Mouse (Mus musculus) kidney, adult 2 months (tissue): Measurements from ENCODE around the gene Krtap7-1. TPM values are rescaled to one million over a fixed set of nuclear protein-coding genes. Genes with fewer than 3 reads are reported as not detected.

Experiments used
- DNase-seq: peaks from one replicate; pipeline ENCODE4 v3.0.0; 2021
- H3K27ac ChIP-seq: fragments of 200-500 bp; 2 replicates; pipeline ENCODE4 v1.5.1; 2012; ENCODE audit warnings: low read depth, low read length, control low read depth, inconsistent platforms; ENCODE audit not compliant: insufficient read depth
- H3K27me3 ChIP-seq: fragments of 200-500 bp; replicated peaks from 2 replicates; pipeline ENCODE4 v1.6.1; 2012; ENCODE audit warnings: mild to moderate bottlenecking, moderate library complexity, low read length, inconsistent platforms; ENCODE audit not compliant: control insufficient read depth, insufficient read depth
- H3K36me3 ChIP-seq: fragments of 200-500 bp; 2 replicates; pipeline ENCODE4 v1.6.1; 2012; ENCODE audit warnings: mild to moderate bottlenecking, moderate library complexity, low read length, inconsistent platforms; ENCODE audit not compliant: control insufficient read depth, insufficient read depth
- H3K4me1 ChIP-seq: fragments of 200-500 bp; 2 replicates; pipeline ENCODE4 v1.6.1; 2011; ENCODE audit warnings: low read length; ENCODE audit not compliant: control insufficient read depth, insufficient read depth
- H3K4me3 ChIP-seq: fragments of 200-500 bp; 2 replicates; pipeline ENCODE4 v1.5.1; 2011; ENCODE audit warnings: mild to moderate bottlenecking, low read depth, low read length, control low read depth; ENCODE audit not compliant: insufficient read depth
- CTCF ChIP-seq: fragments of 200-500 bp; conservative IDR thresholded peaks from 2 replicates; pipeline ENCODE4 v1.5.1; 2011; ENCODE audit warnings: low read depth, mild to moderate bottlenecking, control low read depth, low read length, moderate library complexity, mixed read lengths; ENCODE audit not compliant: insufficient read depth, insufficient read length
- POLR2A ChIP-seq: fragments of 200-500 bp; IDR thresholded peaks from one replicate; pipeline ENCODE4 v1.6.1; 2011; ENCODE audit warnings: low read depth, low read length, control low read depth
- WGBS: fragments of 180-500 bp; shearing (Covaris S2); methylation state at CpG from one replicate; pipeline ENCODE4 v1.1.7; 2018; 5-methylcytosine and 5-hydroxymethylcytosine counted together
- polyA plus RNA-seq: library from polyadenylated mRNA; depleted of rRNA; stranded (reverse); fragments of >200 nt; gene quantifications from 2 replicates; pipeline ENCODE4 v1.2.3, GENCODE M21; 2012; rRNA removed

Krtap7-1 gene
- polyA plus RNA-seq, 1 experiment: not detected

GRCm38 (mm10) chr16:89495394-89496153 is 12.5 kb downstream of the Krtap7-1 start:
- WGBS: 78% methylated on average over 7 of the region's 7 CpGs
- H3K27ac ChIP-seq: no peak overlapping the region
- no peaks in the 10 kb centered on the region for H3K27me3 ChIP-seq
- DNase-seq: no peak
- no peak for TF ChIP-seq CTCF
- TF ChIP-seq POLR2A: no peak
- H3K4me1 ChIP-seq: no peaks in the 10 kb centered on the region
- H3K36me3 ChIP-seq: no peaks in the 10 kb centered on the region
- no peak overlapping the region for H3K4me3 ChIP-seq

GRCm38 (mm10) chr16:89487852-89488251 is 20.3 kb downstream of the Krtap7-1 start, which contains the start of gene Krtap8-1:
Krtap8-1 (minus strand) TSS chr16:89487952.
- no peak within 1 kb of the TSS for H3K27ac ChIP-seq
- H3K36me3 ChIP-seq: no peaks in the 10 kb centered on the region
- WGBS: 87% methylated on average over 7 of the region's 7 CpGs

GRCm38 (mm10) chr16:89477679-89478314 is 30.3 kb downstream of the Krtap7-1 start:
- H3K27ac ChIP-seq: no peak overlapping the region
- TF ChIP-seq CTCF (no peak), POLR2A (no peak)

More at GRCm38 (mm10) chr16:89487852-89488251, 20.3 kb downstream of the Krtap7-1 start, which contains the start of gene Krtap8-1:
- H3K4me1 ChIP-seq: no peaks in the 10 kb centered on the region
- no peaks in the 10 kb centered on the region for H3K27me3 ChIP-seq
- TF ChIP-seq CTCF (no peak), POLR2A (no peak)
- H3K4me3 ChIP-seq: no peak within 1 kb of the TSS
- no peak for DNase-seq

GRCm38 (mm10) chr16:89461189-89461588 is 46.9 kb downstream of the Krtap7-1 start:
- 74% methylated on average over 5 of the region's 5 CpGs for WGBS
- Histone ChIP-seq H3K36me3 (no peaks in the 10 kb centered on the region), H3K27ac (no peak overlapping the region), H3K27me3 (no peaks in the 10 kb centered on the region), H3K4me3 (no peak overlapping the region), H3K4me1 (no peaks in the 10 kb centered on the region)
- TF ChIP-seq CTCF: no peak
- no peak for TF ChIP-seq POLR2A
- DNase-seq: no peak

More at GRCm38 (mm10) chr16:89477679-89478314, 30.3 kb downstream of the Krtap7-1 start:
- no peak for DNase-seq
- no peaks in the 10 kb centered on the region for H3K27me3 ChIP-seq
- H3K36me3 ChIP-seq: no peaks in the 10 kb centered on the region
- H3K4me3 ChIP-seq: no peak overlapping the region
- no peaks in the 10 kb centered on the region for H3K4me1 ChIP-seq
- 79% methylated on average over 12 of the region's 12 CpGs for WGBS

Other genes with a start within 250 kb of the Krtap7-1 start
- gene Krtap21-1, start 104.5 kb downstream of the Krtap7-1 start, polyA plus RNA-seq: not detected in 2 replicates
- not detected in 2 replicates for gene Krtap6-2, start 88.2 kb downstream of the Krtap7-1 start, polyA plus RNA-seq
- not detected in 2 replicates for gene Krtap8-1, start 20.4 kb downstream of the Krtap7-1 start, polyA plus RNA-seq
- gene Krtap11-1, start 62.9 kb upstream of the Krtap7-1 start, polyA plus RNA-seq: not detected in 2 replicates